Mouse (Mus musculus) intestine, embryonic 16.5 days (tissue): ENCODE measurements around the gene Rab44. TPM values are rescaled to one million over a fixed set of nuclear protein-coding genes. Genes with fewer than 3 reads are reported as not detected.

ENCODE experiments used
- ATAC-seq: fragments of 200-750 bp; cut with Nextera tagmentation; 2 replicates; pipeline ENCODE4 v1.8.0; 2017; ENCODE audit warnings: moderate TSS enrichment, moderate library complexity
- H3K27ac ChIP-seq: fragments of 300-500 bp; sonication (generic); 2 replicates; pipeline ENCODE4 v1.5.1; 2014; ENCODE audit warnings: mild to moderate bottlenecking, low read length
- H3K27me3 ChIP-seq: fragments of 300-500 bp; sonication (generic); replicated peaks from 2 replicates; pipeline ENCODE4 v1.6.1; 2014; ENCODE audit warnings: low read length, control low read depth, mixed read lengths; ENCODE audit not compliant: control insufficient read depth, insufficient read depth
- H3K36me3 ChIP-seq: fragments of 300-500 bp; sonication (generic); 2 replicates; pipeline ENCODE4 v1.6.1; 2014; ENCODE audit warnings: low read length, control low read depth; ENCODE audit not compliant: control insufficient read depth, insufficient read depth
- H3K4me1 ChIP-seq: fragments of 300-500 bp; sonication (generic); 2 replicates; pipeline ENCODE4 v1.6.1; 2014; ENCODE audit warnings: low read length, control low read depth, mixed read lengths; ENCODE audit not compliant: control insufficient read depth, insufficient read depth
- H3K4me2 ChIP-seq: fragments of 300-500 bp; sonication (generic); 2 replicates; pipeline ENCODE4 v1.6.1; 2014; ENCODE audit warnings: low read depth, low read length, control low read depth
- H3K4me3 ChIP-seq: fragments of 300-500 bp; sonication (generic); 2 replicates; pipeline ENCODE4 v1.5.1; 2014; ENCODE audit warnings: mild to moderate bottlenecking, low read length
- H3K9ac ChIP-seq: fragments of 300-500 bp; sonication (generic); 2 replicates; pipeline ENCODE4 v1.6.1; 2014; ENCODE audit warnings: low read depth, low read length
- H3K9me3 ChIP-seq: fragments of 300-500 bp; sonication (generic); 2 replicates; pipeline ENCODE4 v1.6.1; 2016; ENCODE audit warnings: low read length, control low read depth; ENCODE audit not compliant: control insufficient read depth
- WGBS: fragments of 180-500 bp; shearing (Covaris S2); extraction: QIAGEN DNeasy Blood & Tissue Kit; methylation state at CpG from one replicate; pipeline ENCODE4 v1.1.7; 2014; 5-methylcytosine and 5-hydroxymethylcytosine counted together
- polyA plus RNA-seq: library from polyadenylated mRNA; unstranded; fragments of >200 nt; fragmentation: Nextera tagmentation; extraction: Ambion mirVana; gene quantifications from 2 replicates; pipeline ENCODE4 v1.2.1, GENCODE M21; 2015

The Rab44 gene
- polyA plus RNA-seq, 1 experiment from 2014 or later, result 0.70 TPM

DNA sequence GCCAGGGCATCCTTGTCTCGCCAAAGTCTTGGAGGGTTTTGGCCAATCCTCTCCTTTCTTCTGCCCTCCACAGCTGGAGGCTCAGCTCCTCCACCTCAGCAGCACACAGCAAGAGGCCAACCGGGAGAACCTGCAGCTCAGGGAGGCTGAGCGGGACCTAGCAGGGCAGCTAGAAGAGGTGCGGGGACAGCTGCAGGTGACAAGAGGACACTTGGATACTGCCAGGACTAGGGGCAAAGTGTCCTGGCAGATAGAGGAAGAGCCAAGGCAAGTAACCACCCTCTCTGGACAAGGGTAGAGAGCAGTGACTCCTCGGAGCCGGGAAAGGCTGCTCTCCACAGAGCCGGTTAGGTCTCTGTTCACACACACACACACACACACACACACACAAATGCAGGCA, 24.0 kb downstream of the Rab44 start:
- WGBS, result 81% methylated on average over 7 of the region's 7 CpGs
- Histone ChIP-seq H3K27ac (no peak overlapping the region), H3K9ac (no peak overlapping the region), H3K9me3 (no peaks in the 10 kb centered on the region), H3K36me3 (no peaks in the 10 kb centered on the region), H3K4me1 (peaks cover 3% of the 10 kb centered on the region), H3K27me3 (no peaks in the 10 kb centered on the region), H3K4me2 (no peak overlapping the region), H3K4me3 (no peak overlapping the region)
- ATAC-seq, result no peak

DNA sequence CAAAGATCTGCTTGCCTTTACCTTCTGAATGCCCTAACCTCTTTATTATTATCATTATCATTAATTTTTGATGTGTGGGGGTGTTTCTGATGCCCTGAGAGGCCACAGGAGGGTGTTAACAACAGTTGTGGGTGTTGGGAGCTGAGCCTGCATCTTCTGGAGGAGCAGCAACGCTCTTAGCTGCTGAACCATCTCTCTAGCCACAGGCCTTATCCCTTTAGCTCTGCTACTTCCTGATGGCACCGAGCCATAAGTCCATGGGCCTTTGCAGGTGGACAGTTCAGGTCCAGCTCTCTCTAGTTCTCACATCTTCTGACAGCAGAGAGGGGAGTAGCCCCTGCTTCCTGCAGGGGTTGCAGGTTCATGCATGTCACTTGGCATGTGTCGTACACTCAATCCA, 27.6 kb downstream of the Rab44 start:
- WGBS, result 88% methylated on average over 3 of the region's 3 CpGs
- ATAC-seq, result no peak
- no peaks in the 10 kb centered on the region for H3K27me3 ChIP-seq
- H3K4me3 ChIP-seq, result no peak overlapping the region
- H3K9ac ChIP-seq, result no peak overlapping the region
- H3K9me3 ChIP-seq, result no peaks in the 10 kb centered on the region
- no peaks in the 10 kb centered on the region for H3K36me3 ChIP-seq
- H3K4me1 ChIP-seq, result no peaks in the 10 kb centered on the region
- H3K4me2 ChIP-seq, result no peak overlapping the region
- no peak overlapping the region for H3K27ac ChIP-seq

DNA sequence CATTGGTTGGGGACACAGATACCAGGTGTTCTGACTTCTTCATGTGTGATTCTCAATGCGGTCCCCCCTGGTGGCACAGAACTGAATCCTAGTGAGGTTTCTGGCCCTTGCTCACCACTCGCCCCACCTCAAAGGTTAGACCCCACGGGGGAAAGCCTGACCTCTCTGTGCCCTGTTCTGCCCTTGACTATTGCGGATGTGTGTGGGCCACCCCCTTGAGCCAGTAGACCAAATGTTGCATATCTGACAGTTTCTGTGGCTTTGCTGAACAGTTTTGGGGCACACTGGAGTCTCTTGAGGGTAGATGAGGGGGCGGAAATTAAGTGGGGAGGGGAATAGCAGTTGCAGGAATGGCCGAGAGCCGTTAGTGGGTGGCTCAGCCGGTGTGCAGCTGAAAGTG, 29.3 kb downstream of the Rab44 start:
- no peak overlapping the region for H3K4me3 ChIP-seq
- no peak overlapping the region for H3K9ac ChIP-seq
- no peaks in the 10 kb centered on the region for H3K9me3 ChIP-seq
- whole genome bisulfite sequencing, result 81% methylated on average over 8 of the region's 8 CpGs
- no peak for ATAC-seq
- H3K27ac ChIP-seq, result no peak overlapping the region
- H3K4me2 ChIP-seq, result no peak overlapping the region
- no peaks in the 10 kb centered on the region for H3K36me3 ChIP-seq
- H3K27me3 ChIP-seq, result no peaks in the 10 kb centered on the region
- H3K4me1 ChIP-seq, result 0 out of 2 replicates have a peak, but pooled peaks cover 2% of the 10 kb centered on the region

DNA sequence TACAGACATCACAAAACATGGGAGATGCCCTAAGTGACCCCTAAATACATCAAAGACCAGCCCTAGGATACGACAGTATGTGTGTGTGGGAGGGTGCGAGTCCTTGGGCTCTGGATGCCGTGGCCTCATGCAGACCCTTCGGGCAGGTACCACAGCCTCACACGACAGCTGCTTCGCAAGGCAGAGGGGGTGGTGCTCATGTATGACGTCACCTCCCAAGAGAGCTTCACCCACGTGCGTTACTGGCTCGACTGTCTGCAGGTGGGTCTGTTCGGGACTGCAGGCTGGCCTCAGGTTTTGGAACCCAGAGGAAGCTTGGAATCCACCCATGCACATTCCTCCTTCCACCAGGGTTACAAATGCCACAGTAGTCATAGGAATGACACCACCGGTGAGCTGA, 31.2 kb downstream of the Rab44 start:
- Histone ChIP-seq H3K27ac (no peak overlapping the region), H3K4me3 (no peak overlapping the region), H3K36me3 (no peaks in the 10 kb centered on the region), H3K4me2 (no peak overlapping the region), H3K27me3 (no peaks in the 10 kb centered on the region), H3K9ac (no peak overlapping the region), H3K4me1 (0 out of 2 replicates have a peak, but pooled peaks cover 2% of the 10 kb centered on the region), H3K9me3 (no peaks in the 10 kb centered on the region)
- 91% methylated on average over 12 of the region's 12 CpGs for WGBS
- ATAC-seq, result no peak

DNA sequence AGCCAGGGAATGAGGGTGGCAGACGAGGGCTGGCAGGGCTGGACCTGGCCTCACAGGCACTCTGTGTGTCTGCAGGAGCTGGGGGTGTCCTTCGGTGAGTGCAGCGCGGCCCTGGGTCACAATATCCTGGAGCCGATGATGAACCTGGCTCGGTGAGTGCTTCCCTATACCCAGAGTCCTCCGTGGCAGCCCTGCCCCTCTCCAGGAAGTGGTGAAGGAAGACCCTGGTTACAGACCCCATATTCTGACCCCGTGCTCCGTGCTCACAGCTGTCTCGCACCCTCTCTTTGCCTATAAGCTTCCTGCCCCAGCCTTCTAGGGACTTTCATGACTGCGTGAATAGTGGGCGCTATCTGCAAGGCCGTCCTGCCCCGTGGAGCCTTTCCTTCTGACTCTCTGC, 33.3 kb downstream of the Rab44 start:
- H3K4me1 ChIP-seq, result 0 out of 2 replicates have a peak, but pooled peaks cover 2% of the 10 kb centered on the region
- no peaks in the 10 kb centered on the region for H3K27me3 ChIP-seq
- WGBS, result 78% methylated on average over 14 of the region's 14 CpGs
- H3K27ac ChIP-seq, result no peak overlapping the region
- no peak for ATAC-seq
- no peak overlapping the region for H3K9ac ChIP-seq
- H3K36me3 ChIP-seq, result no peaks in the 10 kb centered on the region
- no peak overlapping the region for H3K4me2 ChIP-seq
- H3K4me3 ChIP-seq, result no peak overlapping the region
- H3K9me3 ChIP-seq, result no peaks in the 10 kb centered on the region

DNA sequence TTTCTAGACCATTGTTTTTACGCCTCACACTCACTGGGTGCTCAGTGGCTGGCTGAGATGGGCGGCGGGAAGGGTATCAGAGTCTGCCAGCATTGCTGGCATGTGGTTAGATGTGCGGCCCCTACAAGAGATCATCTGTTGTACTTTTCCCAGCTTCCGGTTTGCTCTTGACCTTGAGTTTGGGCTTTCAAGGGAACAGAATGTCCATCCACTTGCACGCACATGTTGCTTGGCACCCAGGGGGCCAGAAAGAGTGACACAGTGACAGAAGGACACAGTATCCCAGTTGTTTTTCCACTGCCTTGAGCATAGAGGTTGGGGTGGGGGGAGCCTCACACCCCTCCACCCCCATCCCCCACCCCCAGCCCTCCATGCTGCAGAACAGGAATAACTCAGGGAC, 33.8 kb downstream of the Rab44 start:
- H3K4me3 ChIP-seq, result no peak overlapping the region
- no peak overlapping the region for H3K4me2 ChIP-seq
- H3K27me3 ChIP-seq, result no peaks in the 10 kb centered on the region
- no peak overlapping the region for H3K27ac ChIP-seq
- 0 out of 2 replicates have a peak, but pooled peaks cover 2% of the 10 kb centered on the region for H3K4me1 ChIP-seq
- 78% methylated on average over 6 of the region's 6 CpGs for WGBS
- H3K9me3 ChIP-seq, result no peaks in the 10 kb centered on the region
- ATAC-seq, result no peak
- no peaks in the 10 kb centered on the region for H3K36me3 ChIP-seq
- H3K9ac ChIP-seq, result no peak overlapping the region

DNA sequence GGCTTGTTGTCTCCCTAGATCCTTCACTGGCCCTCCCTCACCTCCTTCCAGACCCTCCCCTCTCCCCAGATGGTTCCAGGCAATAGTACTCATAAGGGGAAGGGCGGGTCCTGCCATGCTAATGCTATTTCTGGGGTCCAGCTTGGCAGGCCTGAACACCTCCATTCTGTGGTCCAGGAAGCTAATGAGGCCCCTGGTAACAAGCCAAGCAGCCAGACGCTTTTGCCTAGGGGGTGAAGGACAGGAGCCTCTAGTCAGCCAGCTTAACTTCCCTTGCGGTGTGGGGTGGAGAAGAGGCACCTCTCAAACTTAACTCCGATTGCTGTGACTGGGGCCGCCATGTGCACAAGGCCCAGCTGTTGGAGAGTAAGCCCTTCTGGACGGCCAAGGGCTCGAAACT, 35.8 kb downstream of the Rab44 start:
- H3K9ac ChIP-seq, result no peak overlapping the region
- 0 out of 2 replicates have a peak, but pooled peaks cover 2% of the 10 kb centered on the region for H3K4me1 ChIP-seq
- no peak overlapping the region for H3K27ac ChIP-seq
- 77% methylated on average over 7 of the region's 7 CpGs for WGBS
- no peaks in the 10 kb centered on the region for H3K27me3 ChIP-seq
- no peak overlapping the region for H3K4me2 ChIP-seq
- no peaks in the 10 kb centered on the region for H3K9me3 ChIP-seq
- no peak overlapping the region for H3K4me3 ChIP-seq
- no peaks in the 10 kb centered on the region for H3K36me3 ChIP-seq
- ATAC-seq, result no peak

DNA sequence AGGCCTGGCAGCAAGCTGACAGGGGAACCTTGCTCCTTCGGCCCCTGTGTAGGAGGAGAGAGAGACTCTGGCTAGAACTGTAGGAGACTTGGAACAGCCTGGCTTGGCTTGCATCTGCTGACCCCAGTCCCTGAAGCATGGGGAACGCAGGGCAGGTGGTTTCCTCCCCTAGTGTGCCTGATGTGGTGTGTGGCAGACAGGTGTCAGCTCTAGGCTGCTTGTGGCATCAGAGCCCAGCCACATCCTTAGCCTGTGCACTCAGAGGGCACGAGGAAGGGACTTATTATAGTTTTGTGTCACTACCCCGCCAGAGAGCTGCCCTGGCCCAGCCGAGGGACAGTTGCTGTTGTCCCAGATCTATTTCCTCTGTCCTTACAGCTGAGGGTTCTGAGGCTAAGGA, 38.6 kb downstream of the Rab44 start:
- H3K4me3 ChIP-seq, result no peak overlapping the region
- no peak overlapping the region for H3K4me2 ChIP-seq
- no peaks in the 10 kb centered on the region for H3K27me3 ChIP-seq
- no peak for ATAC-seq
- 72% methylated on average over 5 of the region's 5 CpGs for WGBS
- H3K4me1 ChIP-seq, result peaks cover 11% of the 10 kb centered on the region; the same call in 1 of the 2 replicates
- H3K36me3 ChIP-seq, result no peaks in the 10 kb centered on the region
- H3K27ac ChIP-seq, result no peak overlapping the region
- no peaks in the 10 kb centered on the region for H3K9me3 ChIP-seq
- H3K9ac ChIP-seq, result no peak overlapping the region

DNA sequence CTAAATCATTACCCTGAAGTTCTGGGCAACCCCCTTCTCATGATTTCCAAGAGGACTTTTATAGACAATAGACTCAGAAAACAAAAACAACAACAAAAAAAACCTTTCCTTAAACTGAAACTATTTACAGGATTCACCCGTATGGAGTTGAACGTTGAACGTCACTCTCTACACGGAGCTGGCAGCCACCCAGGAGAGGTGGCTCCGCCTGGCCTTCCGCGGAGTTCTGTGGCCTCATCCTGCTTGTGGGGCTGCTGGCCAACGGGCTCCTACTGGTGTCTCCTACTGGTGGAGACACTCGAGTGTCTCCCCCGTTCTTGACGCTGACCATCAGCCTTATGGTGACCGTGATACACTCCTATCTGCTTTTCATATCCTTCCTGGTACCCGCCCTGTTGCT, 40.3 kb downstream of the Rab44 start:
- H3K36me3 ChIP-seq, result no peaks in the 10 kb centered on the region
- H3K9me3 ChIP-seq, result no peaks in the 10 kb centered on the region
- no peak overlapping the region for H3K4me3 ChIP-seq
- H3K27ac ChIP-seq, result no peak overlapping the region
- H3K27me3 ChIP-seq, result no peaks in the 10 kb centered on the region
- no peak overlapping the region for H3K4me2 ChIP-seq
- no peak for ATAC-seq
- H3K9ac ChIP-seq, result no peak overlapping the region
- WGBS, result 73% methylated on average over 13 of the region's 13 CpGs
- H3K4me1 ChIP-seq, result peaks cover 9% of the 10 kb centered on the region; the same call in 1 of the 2 replicates

DNA sequence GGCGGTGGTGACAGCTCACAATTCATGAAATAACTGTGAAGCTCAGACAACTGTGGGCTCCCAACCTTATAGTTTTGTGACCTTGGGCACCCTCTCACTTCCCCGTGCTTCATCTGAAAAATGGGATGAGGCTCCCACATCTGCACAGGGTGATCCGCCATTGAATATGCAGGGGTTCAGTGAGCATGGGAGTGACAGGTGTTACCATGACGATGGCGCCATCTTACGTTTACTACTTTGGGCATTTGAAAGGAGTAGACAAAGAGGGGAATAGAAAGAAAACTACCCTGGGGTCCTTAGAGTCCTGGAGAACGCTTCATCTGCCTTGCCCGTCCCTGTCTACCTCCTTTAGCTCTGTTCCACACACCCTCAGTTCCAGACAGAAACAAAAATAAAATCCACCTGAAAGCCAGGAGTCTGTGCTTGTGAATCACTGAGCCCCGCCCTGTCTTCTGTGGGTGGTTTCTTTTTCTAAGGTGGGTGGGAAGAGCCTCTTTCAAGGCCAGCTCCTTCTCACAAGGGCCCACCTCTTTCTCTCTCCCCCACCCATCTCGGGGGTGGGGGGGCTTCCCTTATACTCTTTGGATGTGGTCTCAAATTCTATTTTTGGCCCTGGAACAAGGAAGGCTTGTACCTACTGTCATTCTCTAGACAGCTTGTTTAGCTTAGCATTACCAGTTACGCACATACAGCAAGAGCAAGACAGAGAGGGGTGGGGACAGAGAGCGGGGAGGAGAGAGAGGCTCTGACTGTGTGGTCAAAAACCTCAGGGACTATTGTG, 41.6 kb downstream of the Rab44 start:
- H3K27me3 ChIP-seq, result no peaks in the 10 kb centered on the region
- H3K36me3 ChIP-seq, result no peaks in the 10 kb centered on the region
- ATAC-seq, result peak; percentile 29; the same call in 1 of the 2 replicates
- no peak overlapping the region for H3K27ac ChIP-seq
- no peak overlapping the region for H3K4me2 ChIP-seq
- H3K4me3 ChIP-seq, result no peak overlapping the region
- WGBS, result 64% methylated on average over 12 of the region's 12 CpGs
- H3K4me1 ChIP-seq, result peaks cover 9% of the 10 kb centered on the region
- H3K9me3 ChIP-seq, result no peaks in the 10 kb centered on the region
- no peak overlapping the region for H3K9ac ChIP-seq
